Mouse (Mus musculus): Measurements from ENCODE around the gene Arl3.
"Not testable (repeated sequence)": the region's sequence is repeated elsewhere in the genome, so short reads cannot be mapped to it uniquely, and the experiment has no call there.

Gene Arl3

DNA sequence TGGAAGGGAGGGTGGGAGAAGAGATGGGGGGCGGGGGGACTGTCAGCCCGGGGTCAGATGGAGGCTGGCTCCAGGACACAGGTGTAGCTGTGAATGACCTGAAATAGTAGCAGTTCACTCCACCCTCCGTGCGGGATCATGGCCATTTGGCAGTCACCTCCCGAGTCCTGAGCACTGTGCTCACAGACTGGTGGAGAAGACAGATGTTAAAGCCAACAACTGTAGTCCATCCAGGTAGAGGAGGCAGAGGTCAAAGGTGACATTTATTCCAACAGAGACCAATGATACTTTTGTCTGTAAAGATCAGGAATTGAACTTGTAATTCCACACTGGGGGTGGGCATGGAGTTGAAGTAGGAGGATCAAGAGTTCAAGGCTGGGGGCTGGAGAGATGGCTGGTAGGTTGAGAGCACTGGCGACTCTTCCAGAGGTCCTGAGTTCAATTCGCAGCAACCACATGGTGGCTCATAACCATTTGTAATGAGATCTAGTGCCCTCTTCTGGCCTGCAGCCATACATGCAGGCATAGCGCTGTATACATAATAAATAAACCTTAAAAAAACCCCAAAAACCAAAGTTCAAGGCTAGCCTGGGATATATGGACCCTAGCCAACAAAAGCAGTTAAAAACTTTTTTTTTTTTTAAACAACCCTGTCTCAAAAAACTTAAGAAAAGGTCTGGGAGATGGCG lies 19.9 kb upstream of the Arl3 start:
- no peak for DNase-seq (ENCODE audit: extremely low read depth, low read depth, low spot score)

DNA sequence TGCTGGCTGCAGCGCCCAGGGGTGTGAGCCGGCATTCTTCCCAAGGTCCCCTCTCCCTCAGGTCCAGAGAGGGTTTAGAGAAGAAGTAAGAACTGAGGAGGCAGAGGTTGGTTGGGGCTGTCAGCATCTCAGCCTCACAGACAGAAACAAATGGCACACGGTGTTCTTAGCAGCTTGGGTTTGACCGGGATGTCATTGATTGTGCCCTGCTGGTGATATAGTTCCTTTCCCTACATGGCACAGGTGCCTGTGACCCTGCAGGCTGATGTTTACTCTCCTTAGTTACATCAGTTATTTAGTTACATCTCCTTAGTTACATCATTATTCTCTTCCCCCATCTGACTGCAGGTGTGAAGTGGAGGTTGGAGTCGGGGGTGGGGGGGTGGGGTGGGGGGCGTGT lies 18.6 kb upstream of the Arl3 start:
- no peak for DNase-seq (ENCODE audit: extremely low read depth, low read depth, low spot score)

DNA sequence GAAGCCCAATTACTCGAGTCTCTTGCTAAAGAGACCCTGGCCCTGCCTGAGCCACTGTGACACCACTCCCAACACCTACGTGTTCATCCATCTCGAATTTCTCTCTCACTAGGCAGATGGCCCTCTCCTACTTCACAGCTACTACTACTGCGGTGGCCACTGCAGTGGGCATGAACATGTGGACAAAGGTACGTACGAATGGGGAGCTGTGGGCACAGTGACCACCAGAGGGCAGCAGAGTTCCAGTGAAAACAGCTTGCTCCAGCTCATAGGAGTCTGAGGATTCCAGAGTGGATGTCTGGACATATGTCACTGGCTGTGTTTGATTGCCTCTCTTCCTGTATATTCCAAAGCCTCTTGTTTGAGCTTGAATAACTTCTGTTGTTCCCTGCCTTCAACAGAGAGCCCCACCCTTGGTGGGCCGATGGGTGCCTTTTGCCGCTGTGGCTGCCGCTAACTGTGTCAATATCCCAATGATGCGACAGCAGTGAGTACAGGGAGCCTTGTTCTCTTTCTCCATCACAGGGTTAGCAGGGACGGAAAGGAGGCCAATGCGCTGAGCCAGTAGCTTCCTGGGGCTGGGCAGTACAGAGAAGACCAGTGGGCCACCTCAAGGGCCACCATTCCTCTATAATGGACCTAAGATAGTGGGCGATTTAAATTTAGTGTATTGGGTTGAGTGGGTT lies 15.0 kb upstream of the Arl3 start:
- DNase-seq (ENCODE audit: extremely low read depth, low read depth, low spot score) = no peak

DNA sequence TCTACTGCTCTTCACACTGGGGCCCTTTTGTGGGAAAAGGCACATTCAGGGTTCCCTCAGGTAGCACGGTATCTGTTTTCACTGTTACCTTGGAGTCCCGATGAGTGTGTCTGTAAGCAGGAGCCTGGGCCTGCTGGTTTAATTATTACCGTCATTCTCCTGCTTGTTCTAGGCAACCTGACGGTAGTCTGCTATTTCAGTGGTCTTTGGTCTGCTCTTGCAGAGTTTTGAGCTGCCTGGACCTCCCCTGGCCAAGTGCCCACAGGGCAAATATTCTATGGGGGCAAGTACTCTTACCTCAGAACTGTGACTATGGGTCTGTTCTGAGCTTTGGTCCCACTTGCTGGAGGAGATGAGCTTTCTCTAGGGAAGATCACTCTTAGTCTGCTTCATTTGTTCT lies 2.2 kb upstream of the Arl3 start:
- no peak for DNase-seq (ENCODE audit: extremely low read depth, low read depth, low spot score)

DNA sequence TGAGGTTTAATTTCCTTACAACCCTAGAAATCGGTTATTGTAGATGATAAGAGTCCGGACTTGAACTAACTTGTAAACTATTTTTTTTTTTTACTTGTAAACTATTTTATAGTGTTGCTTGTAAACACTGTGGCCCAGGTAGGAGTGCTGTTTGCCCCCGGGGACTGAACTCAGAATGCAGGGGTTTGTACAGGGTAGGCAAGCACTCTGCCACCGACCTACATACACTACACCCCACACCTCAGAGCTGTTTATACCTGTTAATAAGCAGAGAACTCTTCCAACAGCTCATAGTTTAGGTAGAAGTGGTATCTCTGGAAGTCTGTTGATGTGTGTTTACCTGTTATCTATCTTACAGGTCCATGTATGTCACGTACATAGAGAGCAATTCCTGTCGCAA lies 992 bp upstream of the Arl3 start:
- no peak for DNase-seq (ENCODE audit: extremely low read depth, low read depth, low spot score)

DNA sequence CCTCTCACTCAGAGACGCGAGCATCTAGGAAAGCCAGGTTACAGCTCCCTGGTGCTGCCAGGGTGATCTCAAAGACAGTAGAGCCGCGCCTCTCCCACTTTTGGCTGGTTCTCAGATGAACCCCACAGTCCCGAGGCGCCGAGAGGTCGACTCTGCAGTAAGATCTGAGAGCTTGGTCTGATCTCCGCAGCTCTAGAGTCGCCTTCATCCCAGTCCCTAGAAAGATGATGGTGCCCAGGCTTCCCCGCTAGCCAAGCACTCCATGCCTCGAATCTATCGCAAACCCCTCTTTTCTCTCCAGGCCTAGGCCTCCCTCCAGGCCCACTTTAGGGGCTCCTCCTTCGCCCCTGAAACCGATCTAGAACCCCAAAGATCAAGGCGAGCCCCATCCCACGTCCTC lies 450 bp downstream of the Arl3 start:
- no peak for DNase-seq (ENCODE audit: extremely low read depth, low read depth, low spot score)

DNA sequence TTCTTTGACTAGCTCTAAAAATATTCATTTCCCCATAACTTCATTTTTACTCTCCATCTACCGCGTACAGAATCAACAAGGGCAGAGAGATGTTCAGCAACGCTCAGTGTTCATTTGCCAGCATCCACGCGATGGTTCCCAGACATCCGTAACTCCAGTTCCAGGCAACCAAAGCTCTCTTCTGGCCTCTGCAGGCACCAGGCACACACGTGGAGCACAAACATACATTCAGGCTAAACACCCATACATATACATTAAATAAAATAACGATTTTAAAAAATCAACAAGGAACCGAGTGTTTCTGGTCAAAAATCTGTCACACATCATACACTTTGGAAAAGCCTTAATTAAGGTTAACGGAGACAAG lies 1.1 kb downstream of the Arl3 start:
- DNase-seq (ENCODE audit: extremely low read depth, low read depth, low spot score) = no peak

DNA sequence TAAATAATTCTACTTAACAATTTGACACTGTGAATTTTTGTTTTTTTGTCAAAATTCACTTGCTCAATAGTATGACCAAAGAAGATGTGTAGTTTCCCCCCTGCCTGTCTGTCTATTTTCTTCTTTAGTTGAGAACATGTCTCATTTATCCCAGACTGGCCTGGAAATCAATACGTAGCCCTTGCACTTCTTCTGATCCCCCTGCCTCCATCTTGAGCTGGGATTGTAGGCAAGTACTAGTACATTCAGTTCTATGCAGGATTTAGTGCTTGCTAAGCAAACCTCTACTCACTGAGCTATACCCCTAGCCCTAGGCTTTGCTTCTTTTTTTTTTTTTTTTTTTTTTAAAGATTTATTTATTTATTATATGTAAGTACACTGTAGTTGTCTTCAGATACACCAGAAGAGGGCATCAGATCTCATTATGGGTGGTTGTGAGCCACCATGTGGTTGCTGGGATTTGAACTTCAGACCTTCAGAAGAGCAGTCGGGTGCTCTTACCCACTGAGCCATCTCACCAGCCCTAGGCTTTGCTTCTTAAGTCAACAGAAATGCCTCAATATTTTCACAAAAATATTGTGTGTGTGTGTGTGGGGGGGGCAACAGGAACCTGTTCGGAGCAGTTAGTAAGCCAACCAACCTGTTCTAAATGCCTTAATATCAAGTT lies 1.7 kb downstream of the Arl3 start:
- not testable (repeated sequence) for DNase-seq (ENCODE audit: extremely low read depth, low read depth, low spot score)

DNA sequence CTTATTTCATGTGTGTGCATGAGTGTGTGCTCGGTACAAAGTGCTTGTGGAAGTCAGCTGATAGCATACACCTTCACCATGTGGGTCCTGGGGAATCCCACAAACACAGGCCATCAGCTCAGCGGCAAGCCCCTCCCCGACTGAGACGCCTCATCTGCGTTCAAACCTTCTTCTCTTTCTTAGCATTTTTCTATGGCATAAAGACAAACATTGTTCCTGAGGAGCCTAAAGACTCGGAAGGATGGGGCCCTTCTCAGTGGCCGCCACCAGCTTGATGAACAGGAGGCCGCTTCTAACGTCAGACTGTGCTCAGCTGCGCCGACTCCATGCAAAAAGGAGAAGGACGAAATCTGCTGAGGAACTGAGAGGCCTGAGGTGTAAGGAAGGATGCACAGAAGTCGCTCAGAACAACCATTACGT lies 8.9 kb downstream of the Arl3 start:
- DNase-seq (ENCODE audit: extremely low read depth, low read depth, low spot score) = no peak

DNA sequence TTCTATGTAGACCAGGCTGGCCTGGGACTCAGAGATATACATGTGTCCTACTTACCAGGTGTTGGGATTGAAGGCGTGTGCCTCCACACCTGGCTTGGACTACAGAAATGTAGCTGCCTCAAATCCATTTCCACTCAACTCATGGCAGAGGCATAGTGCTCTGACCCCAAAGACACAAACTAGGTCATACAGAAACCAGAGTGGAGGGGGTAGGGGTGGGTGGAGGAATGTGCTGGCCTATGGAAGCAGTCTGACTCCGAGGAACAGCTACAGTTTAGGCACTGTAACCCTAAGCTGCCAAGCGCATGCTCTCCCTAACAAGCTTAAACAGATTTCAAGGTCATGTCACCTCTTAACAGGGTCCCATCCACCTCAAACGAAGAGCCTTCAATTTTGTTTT lies 9.4 kb downstream of the Arl3 start:
- DNase-seq (ENCODE audit: extremely low read depth, low read depth, low spot score) = no peak

DNA sequence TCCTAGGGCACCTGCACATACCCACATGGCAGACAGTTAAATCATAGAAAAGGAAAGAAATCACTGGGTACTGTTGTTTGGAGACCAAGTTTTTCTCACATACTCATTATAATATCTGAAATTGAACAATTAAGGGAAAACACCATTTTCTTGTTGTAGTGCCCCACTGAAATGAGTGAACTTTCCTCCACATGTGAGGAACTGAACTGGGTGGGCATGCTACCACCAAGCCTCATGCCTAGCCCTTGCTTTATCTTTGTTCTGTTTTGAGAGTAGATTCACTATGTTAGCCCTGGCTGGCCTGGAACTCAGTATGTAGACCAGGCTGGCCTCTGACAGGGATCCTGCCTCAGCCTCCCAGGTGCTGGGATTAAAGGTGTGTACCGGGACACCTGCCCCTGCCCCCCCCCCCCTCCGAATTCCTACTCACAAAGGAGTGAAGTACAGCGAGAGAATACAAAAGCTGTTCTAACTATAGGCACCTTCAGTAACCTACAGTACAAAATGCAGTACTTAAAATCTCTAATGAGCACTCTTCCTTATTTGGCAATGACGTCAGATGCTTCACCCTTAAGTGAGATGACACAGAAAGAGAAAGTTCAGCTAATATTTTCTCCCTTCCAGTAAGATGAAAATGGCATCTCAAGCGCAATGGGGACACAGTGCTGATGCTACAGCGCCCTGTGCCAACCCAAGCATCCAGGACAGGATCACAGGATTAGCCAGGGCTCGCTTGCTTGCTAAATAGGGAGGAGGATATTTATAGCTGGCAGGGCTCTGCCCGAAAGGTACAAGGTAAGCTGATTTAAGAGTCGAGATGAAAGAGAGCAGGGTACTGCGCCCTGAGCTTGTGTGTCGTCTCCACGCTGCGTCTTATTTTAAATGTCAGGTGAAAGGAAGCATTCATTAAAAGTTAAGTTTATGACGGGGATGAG lies 10.2 kb downstream of the Arl3 start:
- DNase-seq (ENCODE audit: extremely low read depth, low read depth, low spot score) = peak; percentile 21

DNA sequence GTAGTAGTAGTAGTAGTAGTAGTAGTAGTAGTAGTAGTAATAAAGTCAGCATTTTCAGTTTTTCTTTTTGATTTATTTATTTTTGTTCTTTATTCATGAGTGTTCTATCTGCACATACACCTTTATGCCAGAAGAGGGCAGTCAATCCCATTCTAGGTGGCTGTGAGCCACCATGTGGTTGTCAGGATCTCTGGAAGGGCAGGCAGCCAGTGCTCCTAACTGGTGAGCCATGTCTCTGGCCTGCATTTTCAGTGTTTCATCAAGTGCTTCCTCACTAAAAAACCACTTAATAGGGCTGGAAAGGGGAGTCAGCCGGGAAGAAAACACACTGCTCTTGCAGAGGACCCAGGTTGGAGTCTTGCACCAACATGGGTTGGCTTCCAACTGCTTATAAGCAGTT lies 10.9 kb downstream of the Arl3 start:
- DNase-seq (ENCODE audit: extremely low read depth, low read depth, low spot score) = no peak

DNA sequence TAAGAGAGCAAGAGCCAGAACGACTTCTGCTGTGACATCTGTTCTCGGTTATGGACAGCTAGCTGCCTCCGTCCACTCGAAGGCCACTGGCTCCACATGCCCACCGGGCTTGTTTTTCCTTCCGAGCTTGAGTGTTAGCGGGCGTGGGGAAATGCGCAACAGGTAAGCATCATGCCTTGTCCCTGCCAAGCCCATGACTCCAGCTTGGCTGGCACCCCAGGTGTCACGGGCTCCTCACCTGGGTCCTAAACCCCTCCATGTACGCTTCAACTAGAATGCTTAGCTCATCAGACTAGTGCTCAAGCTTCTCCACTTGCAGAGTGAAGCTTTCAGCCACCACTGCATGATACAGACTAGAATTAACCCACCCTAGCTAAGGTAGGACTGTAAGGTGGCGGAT lies 14.4 kb downstream of the Arl3 start:
- no peak for DNase-seq (ENCODE audit: extremely low read depth, low read depth, low spot score)

DNA sequence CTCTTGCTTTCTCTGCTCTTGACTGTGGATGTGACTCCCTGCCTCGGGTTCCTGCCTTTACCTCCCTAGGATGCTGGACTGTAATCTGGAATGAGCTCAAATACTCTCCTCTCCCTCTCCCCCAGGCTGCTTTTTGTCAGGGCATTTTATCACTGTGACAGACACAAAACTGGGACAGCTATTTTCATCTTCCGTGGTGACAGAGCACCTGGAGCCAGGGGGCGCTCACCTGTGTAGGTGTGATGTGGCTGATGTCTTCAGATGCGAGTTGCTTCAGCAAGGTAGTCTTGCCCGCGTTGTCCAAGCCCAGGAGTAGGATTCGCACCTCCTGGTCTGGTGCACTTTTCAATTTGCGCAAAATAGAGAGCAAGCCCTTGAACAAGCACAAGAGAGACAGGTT lies 15.0 kb downstream of the Arl3 start:
- no peak for DNase-seq (ENCODE audit: extremely low read depth, low read depth, low spot score)

DNA sequence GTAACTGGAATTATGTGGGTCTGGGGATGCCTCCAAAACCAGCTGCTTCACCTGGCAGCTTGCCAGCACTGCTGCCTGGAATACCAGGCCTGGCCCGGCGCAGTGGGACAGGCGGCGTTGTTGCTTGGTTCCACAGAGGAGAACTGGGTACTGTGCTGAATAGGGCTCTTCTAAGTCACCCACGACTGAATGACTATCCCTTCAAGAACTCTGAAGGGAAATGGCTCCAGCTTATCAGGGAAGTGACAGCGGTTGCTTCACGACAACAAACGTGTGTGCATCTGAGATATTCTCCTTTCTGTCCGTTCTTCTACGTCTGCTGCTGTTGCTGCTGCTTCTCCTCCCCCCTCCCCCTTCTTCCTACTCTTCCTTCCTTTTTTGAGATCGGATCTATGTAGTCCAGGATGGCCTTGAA lies 19.4 kb downstream of the Arl3 start:
- no peak for DNase-seq (ENCODE audit: extremely low read depth, low read depth, low spot score)

DNA sequence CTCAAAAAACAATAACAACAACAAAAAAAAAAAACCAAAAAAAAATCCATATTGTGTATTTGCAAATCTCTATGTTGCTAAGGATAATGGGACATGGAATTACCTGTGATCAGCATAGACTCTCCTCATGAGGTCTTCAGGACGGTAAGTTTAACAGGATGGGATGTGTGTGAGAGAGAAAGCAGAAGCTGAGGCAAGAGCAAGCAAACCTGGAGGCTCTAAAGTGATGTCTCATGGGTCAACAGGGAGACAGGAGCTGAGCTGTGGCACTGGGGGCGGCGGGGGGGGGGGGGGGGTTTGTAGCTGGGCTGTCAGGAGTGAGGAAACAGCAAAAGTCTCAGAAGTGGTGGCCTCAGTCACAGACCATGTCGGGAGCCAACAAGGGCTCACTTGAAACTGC lies 20.5 kb downstream of the Arl3 start:
- no peak for DNase-seq (ENCODE audit: extremely low read depth, low read depth, low spot score)

DNA sequence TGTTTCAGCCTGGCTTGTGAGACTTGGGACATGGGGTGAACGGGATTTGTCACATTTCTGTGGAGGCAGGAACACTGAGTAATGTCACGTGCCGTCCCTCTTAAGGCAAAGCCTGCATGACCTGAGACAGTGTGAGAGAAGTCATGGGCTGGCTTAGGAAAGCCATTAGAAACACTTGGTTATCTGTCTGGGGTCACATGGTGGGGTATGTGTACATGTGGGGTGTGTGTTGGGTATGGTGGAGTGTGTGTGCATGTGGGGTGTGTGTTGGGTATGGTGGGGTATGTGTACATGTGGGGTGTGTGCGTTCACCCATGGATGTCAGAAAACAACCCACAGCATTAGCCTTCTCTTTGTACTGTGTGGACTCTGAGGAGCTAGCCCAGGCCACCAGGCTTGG lies 22.6 kb downstream of the Arl3 start:
- no peak for DNase-seq (ENCODE audit: extremely low read depth, low read depth, low spot score)

DNA sequence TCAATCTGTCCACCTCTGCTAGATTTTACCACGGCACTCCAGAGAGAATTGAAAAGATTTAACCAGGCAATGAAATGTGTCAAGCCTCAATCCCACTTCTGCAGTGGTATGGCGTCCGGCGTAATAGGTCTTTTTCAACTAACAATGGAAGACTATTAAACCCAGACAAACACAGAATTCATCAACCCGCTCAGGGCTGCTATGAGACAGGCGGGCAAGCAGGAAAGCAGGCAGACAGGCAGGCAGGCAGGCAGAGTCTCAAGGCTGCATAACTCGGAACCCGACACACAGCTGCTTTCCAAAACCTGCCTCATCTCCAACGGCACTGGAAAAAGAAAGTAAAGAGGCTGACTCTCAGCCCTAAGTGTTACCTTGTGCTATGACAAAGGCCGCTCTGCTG lies 24.9 kb downstream of the Arl3 start:
- DNase-seq (ENCODE audit: extremely low read depth, low read depth, low spot score) = no peak

DNA sequence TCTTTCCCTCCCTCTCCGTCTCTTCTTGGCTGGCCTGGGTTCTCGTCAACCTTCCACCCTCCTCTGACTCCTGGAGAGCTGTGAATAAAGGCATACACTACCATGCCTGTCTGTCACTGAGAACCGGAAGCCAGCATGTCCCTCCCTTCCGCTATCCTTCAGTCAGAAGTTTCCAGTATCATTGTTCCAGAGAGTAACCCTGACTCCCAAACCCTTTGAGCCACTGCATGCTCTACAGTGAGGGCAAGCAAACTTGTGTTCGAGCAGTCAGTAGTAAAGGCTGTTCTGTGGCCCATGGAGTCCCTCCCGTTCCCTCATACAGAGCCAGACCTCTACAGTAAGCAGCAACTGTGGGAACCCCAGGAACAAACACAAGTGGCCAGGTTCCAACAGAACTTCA lies 25.4 kb downstream of the Arl3 start:
- DNase-seq (ENCODE audit: extremely low read depth, low read depth, low spot score) = no peak

DNA sequence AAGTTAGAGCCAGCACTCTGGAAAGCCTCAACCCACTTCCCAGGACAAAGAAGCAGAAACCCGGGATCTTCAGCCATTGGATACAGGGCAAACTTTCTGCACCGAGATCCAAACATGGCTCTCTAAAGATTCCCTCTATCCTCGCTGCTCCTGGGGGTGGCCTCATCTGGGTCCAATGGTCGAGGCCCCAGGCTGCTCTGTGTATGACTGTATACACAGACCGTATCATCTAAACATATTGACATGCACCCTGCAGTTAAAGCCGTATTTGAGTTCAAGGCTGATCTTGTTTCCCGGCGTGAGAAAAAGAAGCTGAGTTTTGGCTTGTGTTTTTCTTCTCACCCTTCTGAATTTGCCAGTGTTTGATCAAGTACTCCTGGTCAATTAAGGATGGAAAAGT lies 30.2 kb downstream of the Arl3 start:
- DNase-seq (ENCODE audit: extremely low read depth, low read depth, low spot score) = no peak

DNA sequence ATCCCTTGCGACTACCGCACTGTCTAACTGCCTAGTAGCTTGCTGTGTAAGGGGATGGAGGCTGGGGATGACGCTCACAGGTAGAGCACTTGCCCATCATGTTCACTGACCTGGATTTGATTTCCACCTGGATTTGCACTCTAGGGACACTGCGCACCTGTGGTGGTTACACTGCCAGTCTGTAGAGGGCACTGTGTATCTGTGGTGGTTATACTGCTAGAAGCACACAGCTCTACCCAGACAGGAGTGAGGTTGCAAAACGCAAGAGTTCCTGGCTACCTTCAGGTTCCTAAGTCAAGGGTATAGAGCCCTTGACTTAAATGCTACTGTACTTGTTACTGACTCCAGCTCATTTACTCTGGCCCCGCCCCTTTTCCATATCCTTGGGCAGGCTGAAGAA lies 34.8 kb downstream of the Arl3 start:
- no peak for DNase-seq (ENCODE audit: extremely low read depth, low read depth, low spot score)
